Mouse (Mus musculus): ENCODE measurements at regions not wholly inside any gene's neighbourhood (a gene's known extent, or its start where the extent isn't known, plus 50 kb on each side); places are given as distances from the start of the nearest gene placed in this dataset.

GRCm38 (mm10) chr3:49686182-49686895 lies 70.8 kb downstream of the Pcdh18 start:
- ATAC-seq (ENCODE audit: insufficient number of reproducible peaks, low FRiP score, low TSS enrichment, low read depth) = no peak
- Histone ChIP-seq H3K4me2 (no peak overlapping the region), H3K27me3 (no peaks in the 10 kb centered on the region), H3K4me3 (no peak overlapping the region), H3K9ac (no peak overlapping the region), H3K4me1 (peaks cover 3% of the 10 kb centered on the region; the same call in 1 of the 2 replicates), H3K9me3 (no peaks in the 10 kb centered on the region), H3K36me3 (no peaks in the 10 kb centered on the region), H3K27ac (no peak overlapping the region)
- WGBS = 48% methylated on average over 4 of the region's 4 CpGs

GRCm38 (mm10) chr3:49674921-49675320 lies 82.2 kb downstream of the Pcdh18 start:
- H3K9ac ChIP-seq = no peak overlapping the region
- no peaks in the 10 kb centered on the region for H3K4me1 ChIP-seq
- no peak overlapping the region for H3K4me3 ChIP-seq
- H3K27me3 ChIP-seq = no peaks in the 10 kb centered on the region
- H3K9me3 ChIP-seq = no peaks in the 10 kb centered on the region
- no peaks in the 10 kb centered on the region for H3K36me3 ChIP-seq
- no peak overlapping the region for H3K27ac ChIP-seq
- 82% methylated on average over 6 of the region's 6 CpGs for WGBS
- no peak for ATAC-seq (ENCODE audit: insufficient number of reproducible peaks, low FRiP score, low TSS enrichment, low read depth)
- H3K4me2 ChIP-seq = no peak overlapping the region

- Histone ChIP-seq H3K9me3 (no peaks in the 10 kb centered on the region), H3K4me3 (no peak overlapping the region), H3K4me1 (no peaks in the 10 kb centered on the region), H3K36me3 (no peaks in the 10 kb centered on the region), H3K27ac (no peak overlapping the region), H3K9ac (no peak overlapping the region), H3K4me2 (no peak overlapping the region), H3K27me3 (no peaks in the 10 kb centered on the region)
- no peak for ATAC-seq (ENCODE audit: insufficient number of reproducible peaks, low FRiP score, low TSS enrichment, low read depth)
- WGBS = 40% methylated on average over 2 of the region's 2 CpGs
Observed at GRCm38 (mm10) chr3:49672685-49673184, 84.4 kb downstream of the Pcdh18 start.

GRCm38 (mm10) chr3:49667543-49668338 lies 89.4 kb downstream of the Pcdh18 start:
- Histone ChIP-seq H3K4me1 (0 out of 2 replicates have a peak, but pooled peaks cover 4% of the 10 kb centered on the region), H3K36me3 (no peaks in the 10 kb centered on the region), H3K27ac (peak overlapping the region; percentile 80), H3K9ac (no peak overlapping the region), H3K27me3 (no peaks in the 10 kb centered on the region), H3K4me2 (no peak overlapping the region), H3K4me3 (no peak overlapping the region), H3K9me3 (no peaks in the 10 kb centered on the region)
- ATAC-seq (ENCODE audit: insufficient number of reproducible peaks, low FRiP score, low TSS enrichment, low read depth) = peak; percentile 80
- WGBS = 33% methylated on average over 9 of the region's 9 CpGs

GRCm38 (mm10) chr3:49666516-49666915 lies 90.6 kb downstream of the Pcdh18 start:
- Histone ChIP-seq H3K4me1 (0 out of 2 replicates have a peak, but pooled peaks cover 4% of the 10 kb centered on the region), H3K9ac (no peak overlapping the region), H3K27ac (no peak overlapping the region), H3K4me2 (no peak overlapping the region), H3K9me3 (no peaks in the 10 kb centered on the region), H3K27me3 (no peaks in the 10 kb centered on the region), H3K4me3 (no peak overlapping the region), H3K36me3 (no peaks in the 10 kb centered on the region)
- WGBS = 74% methylated on average over 2 of the region's 2 CpGs
- ATAC-seq (ENCODE audit: insufficient number of reproducible peaks, low FRiP score, low TSS enrichment, low read depth) = no peak

GRCm38 (mm10) chr3:49648895-49649175 lies 108.3 kb downstream of the Pcdh18 start:
- Histone ChIP-seq H3K4me3 (no peak overlapping the region), H3K36me3 (no peaks in the 10 kb centered on the region), H3K4me2 (no peak overlapping the region), H3K9ac (no peak overlapping the region), H3K4me1 (0 out of 2 replicates have a peak, but pooled peaks cover 3% of the 10 kb centered on the region), H3K27ac (no peak overlapping the region), H3K27me3 (no peaks in the 10 kb centered on the region), H3K9me3 (no peaks in the 10 kb centered on the region)
- no peak for ATAC-seq (ENCODE audit: insufficient number of reproducible peaks, low FRiP score, low TSS enrichment, low read depth)
- WGBS = 22% methylated on average over 1 of the region's 1 CpGs

- Histone ChIP-seq H3K27me3 (no peaks in the 10 kb centered on the region), H3K36me3 (no peaks in the 10 kb centered on the region), H3K4me2 (no peak overlapping the region), H3K4me1 (peaks cover 7% of the 10 kb centered on the region; the same call in 1 of the 2 replicates), H3K27ac (peak overlapping the region; percentile 57), H3K9me3 (no peaks in the 10 kb centered on the region), H3K9ac (no peak overlapping the region), H3K4me3 (no peak overlapping the region)
- no peak for ATAC-seq (ENCODE audit: insufficient number of reproducible peaks, low FRiP score, low TSS enrichment, low read depth)
- 74% methylated on average over 5 of the region's 5 CpGs for WGBS
Observed at GRCm38 (mm10) chr3:49648040-49648894, 108.9 kb downstream of the Pcdh18 start.

GRCm38 (mm10) chr3:49644993-49645392 lies 112.1 kb downstream of the Pcdh18 start:
- no peaks in the 10 kb centered on the region for H3K9me3 ChIP-seq
- 81% methylated on average over 4 of the region's 4 CpGs for WGBS
- H3K4me1 ChIP-seq = peaks cover 7% of the 10 kb centered on the region; the same call in 1 of the 2 replicates
- ATAC-seq (ENCODE audit: insufficient number of reproducible peaks, low FRiP score, low TSS enrichment, low read depth) = no peak
- no peak overlapping the region for H3K9ac ChIP-seq
- H3K27ac ChIP-seq = no peak overlapping the region
- H3K4me2 ChIP-seq = no peak overlapping the region
- H3K27me3 ChIP-seq = no peaks in the 10 kb centered on the region
- H3K4me3 ChIP-seq = no peak overlapping the region
- H3K36me3 ChIP-seq = no peaks in the 10 kb centered on the region

- no peaks in the 10 kb centered on the region for H3K36me3 ChIP-seq
- 82% methylated on average over 8 of the region's 8 CpGs for WGBS
- no peak overlapping the region for H3K4me2 ChIP-seq
- H3K4me1 ChIP-seq = peaks cover 7% of the 10 kb centered on the region; the same call in 1 of the 2 replicates
- no peak overlapping the region for H3K9ac ChIP-seq
- H3K27ac ChIP-seq = peak overlapping the region; percentile 43; the same call in 1 of the 2 replicates
- H3K9me3 ChIP-seq = no peaks in the 10 kb centered on the region
- H3K4me3 ChIP-seq = no peak overlapping the region
- no peak for ATAC-seq (ENCODE audit: insufficient number of reproducible peaks, low FRiP score, low TSS enrichment, low read depth)
- no peaks in the 10 kb centered on the region for H3K27me3 ChIP-seq
Observed at GRCm38 (mm10) chr3:49643871-49644270, 113.3 kb downstream of the Pcdh18 start.

GRCm38 (mm10) chr3:49641966-49642758 lies 115.0 kb downstream of the Pcdh18 start:
- Histone ChIP-seq H3K36me3 (no peaks in the 10 kb centered on the region), H3K27me3 (no peaks in the 10 kb centered on the region), H3K4me2 (no peak overlapping the region), H3K9ac (no peak overlapping the region), H3K9me3 (no peaks in the 10 kb centered on the region), H3K4me3 (no peak overlapping the region), H3K27ac (peak overlapping the region; percentile 79), H3K4me1 (peaks cover 7% of the 10 kb centered on the region; the same call in 1 of the 2 replicates)
- peak; percentile 95 for ATAC-seq (ENCODE audit: insufficient number of reproducible peaks, low FRiP score, low TSS enrichment, low read depth)
- WGBS = 18% methylated on average over 4 of the region's 4 CpGs

- no peaks in the 10 kb centered on the region for H3K27me3 ChIP-seq
- H3K27ac ChIP-seq = peak overlapping the region; percentile 72; the same call in 1 of the 2 replicates
- H3K4me3 ChIP-seq = no peak overlapping the region
- peaks cover 7% of the 10 kb centered on the region; the same call in 1 of the 2 replicates for H3K4me1 ChIP-seq
- no peaks in the 10 kb centered on the region for H3K36me3 ChIP-seq
- no peak overlapping the region for H3K9ac ChIP-seq
- no peaks in the 10 kb centered on the region for H3K9me3 ChIP-seq
- no peak overlapping the region for H3K4me2 ChIP-seq
- no peak for ATAC-seq (ENCODE audit: insufficient number of reproducible peaks, low FRiP score, low TSS enrichment, low read depth)
- 57% methylated on average over 1 of the region's 1 CpGs for WGBS
Observed at GRCm38 (mm10) chr3:49641411-49641810, 115.7 kb downstream of the Pcdh18 start.
